Mouse (Mus musculus): ENCODE measurements around the gene Rcc2.

Gene Rcc2

DNA sequence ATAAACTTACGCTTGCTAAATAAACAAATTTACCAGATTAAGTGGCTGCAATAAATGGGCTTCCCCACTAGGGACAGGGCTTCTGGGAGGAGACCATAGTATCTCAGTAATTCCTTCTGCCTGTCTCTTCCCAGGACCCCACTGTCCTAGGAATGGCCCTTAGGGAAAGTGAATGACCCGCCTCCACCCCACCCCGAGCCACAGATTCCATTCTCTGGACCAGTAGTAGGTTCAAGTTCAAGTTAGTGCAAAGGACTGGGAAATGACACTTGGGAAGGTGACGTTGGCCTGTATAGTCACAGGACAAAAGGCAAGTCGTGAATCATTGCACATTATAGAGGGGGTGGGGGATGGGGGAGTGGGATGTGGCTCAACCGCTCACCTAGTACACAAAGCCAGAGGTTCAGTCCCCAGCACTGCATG is 15.4 kb upstream of the Rcc2 start:
- DNase-seq (ENCODE audit: extremely low read depth, low read depth): no peak

GRCm38 (mm10) chr4:140688044-140688825 is 12.1 kb upstream of the Rcc2 start:
- DNase-seq (ENCODE audit: extremely low read depth, low read depth): no peak

- no peak for DNase-seq (ENCODE audit: extremely low read depth, low read depth)
Measured at GRCm38 (mm10) chr4:140688826-140689425, 11.4 kb upstream of the Rcc2 start.

DNA sequence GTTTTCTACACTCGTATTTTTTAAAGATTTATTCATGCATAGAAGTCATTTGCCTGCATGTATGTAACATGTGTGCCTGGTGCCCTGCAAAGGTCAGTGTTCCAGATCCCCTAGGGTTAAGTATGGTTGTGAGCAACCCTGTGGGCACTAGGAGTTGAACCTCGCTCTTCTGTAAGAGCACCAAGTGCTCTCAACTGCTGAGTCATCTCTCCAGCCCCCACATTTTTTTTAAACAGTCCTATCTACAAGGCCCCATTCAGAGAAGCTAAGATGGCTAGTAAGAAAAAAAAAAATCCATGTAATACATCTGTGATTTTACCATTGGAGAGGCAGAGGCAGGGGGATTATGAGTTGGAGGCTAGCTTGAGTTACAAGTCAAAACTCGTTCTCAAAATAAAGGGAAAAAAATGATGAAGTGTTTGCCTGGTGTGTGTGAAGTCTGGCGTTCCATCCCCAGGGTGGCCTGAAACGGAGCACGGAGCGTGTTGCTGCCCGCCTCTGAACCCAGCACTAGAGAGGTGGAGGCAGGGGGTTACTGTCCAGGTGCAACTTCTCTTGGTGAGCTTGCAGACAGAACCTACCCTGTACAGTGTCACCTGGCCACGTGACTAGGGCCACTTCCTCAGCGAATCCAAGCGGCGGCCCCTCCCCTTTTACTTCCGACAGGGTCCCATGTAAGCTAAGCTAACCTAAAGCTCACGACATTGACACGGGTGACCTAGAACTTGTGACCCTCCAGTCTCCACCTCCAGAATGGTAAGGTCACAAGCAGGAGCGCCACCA is 10.3 kb upstream of the Rcc2 start:
- DNase-seq (ENCODE audit: extremely low read depth, low read depth): no peak

DNA sequence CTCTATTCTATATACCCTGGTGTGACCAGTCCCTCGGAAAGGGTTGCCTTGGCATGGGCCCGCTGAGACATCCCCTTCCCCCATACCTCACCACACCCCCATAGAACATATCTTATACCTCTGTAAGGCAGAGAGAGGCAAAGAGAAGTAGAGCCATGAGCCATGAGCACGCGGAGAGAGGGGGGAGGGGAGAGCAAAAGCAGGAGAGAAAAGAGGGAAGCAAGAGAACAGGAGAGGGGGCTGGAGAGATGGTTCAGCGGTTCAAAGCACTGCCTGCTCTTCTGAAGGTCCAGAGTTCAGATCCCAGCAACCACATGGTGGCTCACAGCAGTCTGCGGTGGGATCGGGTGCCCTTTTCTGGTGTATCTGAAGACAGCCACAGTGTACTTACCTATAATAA is 8.9 kb upstream of the Rcc2 start:
- no peak for DNase-seq (ENCODE audit: extremely low read depth, low read depth)

DNA sequence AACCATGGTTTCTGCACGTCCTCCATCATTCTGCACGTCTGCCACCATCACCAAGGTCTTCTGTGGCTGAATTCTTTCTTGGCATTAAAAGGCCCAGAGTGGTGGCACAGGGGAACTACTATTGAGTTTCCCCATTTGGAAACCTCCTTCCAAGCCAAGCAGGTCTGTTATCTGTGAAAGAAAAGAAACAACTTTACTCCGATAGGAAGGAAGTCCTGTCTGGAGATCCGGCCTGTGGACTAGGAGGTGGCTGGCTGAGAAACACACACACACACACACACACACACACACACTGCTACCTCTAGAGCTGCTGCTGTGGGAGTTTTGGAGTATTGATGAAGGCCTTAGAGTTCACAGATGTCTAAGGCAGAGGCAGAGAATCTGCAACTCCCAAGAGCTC is 6.8 kb upstream of the Rcc2 start:
- DNase-seq (ENCODE audit: extremely low read depth, low read depth): peak; percentile 82

DNA sequence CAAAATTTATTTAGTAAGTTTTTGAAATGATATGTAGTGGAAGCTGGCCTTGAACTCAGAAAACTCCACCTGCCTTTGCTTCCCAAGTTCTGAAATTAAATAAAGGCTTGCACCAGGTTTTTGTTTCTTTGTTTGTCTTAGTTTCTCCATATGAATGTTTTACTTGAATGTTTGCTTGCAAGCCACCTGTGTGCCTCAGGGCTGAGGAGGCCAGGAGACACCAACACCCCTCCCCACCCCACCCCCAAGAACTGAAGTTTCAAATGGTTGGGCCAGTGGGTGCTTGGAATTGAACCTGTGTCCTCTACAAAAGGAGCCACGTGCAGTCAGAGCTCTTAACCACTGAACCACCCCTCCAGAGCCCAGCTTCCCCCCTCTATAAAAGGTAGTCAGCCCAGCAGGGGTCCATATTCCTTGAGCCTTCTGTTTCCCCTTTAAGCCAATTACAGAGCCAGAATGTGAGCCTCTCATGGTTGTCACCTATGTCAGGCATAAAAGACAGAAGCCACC is 5.7 kb upstream of the Rcc2 start:
- DNase-seq (ENCODE audit: extremely low read depth, low read depth): no peak

- no peak for DNase-seq (ENCODE audit: extremely low read depth, low read depth)
Measured at GRCm38 (mm10) chr4:140695146-140695545, 5.2 kb upstream of the Rcc2 start.

GRCm38 (mm10) chr4:140695675-140696585 is 4.4 kb upstream of the Rcc2 start:
- DNase-seq (ENCODE audit: extremely low read depth, low read depth): no peak

- peak; percentile 95 for DNase-seq (ENCODE audit: extremely low read depth, low read depth)
Measured at GRCm38 (mm10) chr4:140699441-140700127, 757 bp upstream of the Rcc2 start.

GRCm38 (mm10) chr4:140701049-140701715 is 841 bp downstream of the Rcc2 start:
- no peak for DNase-seq (ENCODE audit: extremely low read depth, low read depth)

DNA sequence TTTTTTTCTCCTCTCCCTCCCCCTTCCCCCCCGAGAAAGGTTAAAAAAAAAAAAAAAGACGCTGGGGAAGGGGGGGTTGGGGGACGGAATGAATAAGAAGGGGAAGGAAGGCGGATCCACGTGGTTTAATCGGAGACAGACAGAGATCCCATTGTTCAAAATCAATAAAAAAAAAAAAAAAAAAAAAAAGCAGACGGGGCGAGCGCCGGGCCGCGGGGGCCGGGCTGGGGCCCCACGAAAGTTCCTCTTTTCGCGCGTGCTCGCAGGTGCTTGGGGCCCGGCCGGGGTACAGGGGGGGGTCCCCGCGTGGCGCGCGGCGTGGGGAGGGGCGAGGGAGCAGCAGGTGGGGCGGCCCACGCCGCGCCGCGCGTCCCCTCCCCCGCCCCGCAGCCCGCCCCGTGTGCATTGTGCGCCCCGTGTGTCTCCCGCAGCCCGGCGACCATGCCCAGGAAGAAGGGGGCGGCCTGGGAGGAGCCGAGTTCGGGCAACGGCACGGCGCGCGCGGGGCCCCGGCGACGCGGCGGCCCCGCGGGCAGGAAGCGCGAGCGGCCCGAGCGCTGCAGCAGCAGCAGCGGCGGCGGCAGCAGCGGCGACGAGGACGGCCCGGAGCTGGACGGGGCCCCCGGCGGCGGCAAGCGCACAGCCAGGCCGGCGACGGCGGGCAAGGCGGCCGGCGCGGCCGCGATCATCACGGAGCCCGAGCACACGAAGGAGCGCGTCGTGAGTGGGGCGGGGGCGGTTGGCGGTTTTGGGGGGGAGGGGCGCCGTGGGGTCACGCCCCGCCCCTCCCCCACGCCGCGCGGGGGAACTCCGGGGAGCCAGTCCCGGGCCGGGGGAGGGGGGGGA is 1.6 kb downstream of the Rcc2 start:
- DNase-seq (ENCODE audit: extremely low read depth, low read depth): no peak

DNA sequence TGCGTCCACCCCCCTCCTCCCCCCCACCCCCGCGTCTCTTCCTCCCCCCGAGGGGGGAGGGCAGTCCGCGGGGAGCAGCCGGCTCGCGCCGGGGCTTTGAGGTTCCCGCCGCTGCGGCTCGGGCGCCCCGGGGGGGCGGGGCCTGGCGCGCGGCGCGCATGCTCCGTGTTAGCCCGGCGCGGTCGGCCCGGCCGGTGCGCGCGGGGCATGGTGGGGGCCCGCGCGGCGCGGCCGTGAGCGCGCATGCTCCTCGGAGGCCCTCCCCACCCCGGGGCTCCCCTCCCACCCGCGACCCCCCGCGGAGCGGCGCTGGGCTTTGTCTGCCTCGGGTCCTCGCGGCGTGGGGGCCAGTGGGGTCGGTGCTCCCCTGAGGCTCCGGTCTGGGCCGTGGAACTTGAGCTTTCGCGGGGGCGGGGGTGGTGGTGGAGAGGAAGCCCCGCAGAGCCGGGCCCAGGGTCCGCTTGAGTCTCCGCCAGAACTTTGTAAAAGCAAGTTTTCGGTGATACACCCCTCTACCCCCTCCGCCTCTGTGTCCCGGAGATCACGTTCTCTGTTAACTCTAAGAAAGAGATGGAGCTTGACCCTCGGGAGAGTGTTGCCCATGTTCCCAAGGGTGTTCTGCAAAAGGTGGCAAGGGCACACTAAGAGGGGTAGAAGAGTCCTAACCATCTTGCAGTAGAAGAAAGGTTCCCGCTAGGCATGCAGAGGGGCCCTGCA is 2.4 kb downstream of the Rcc2 start:
- no peak for DNase-seq (ENCODE audit: extremely low read depth, low read depth)

DNA sequence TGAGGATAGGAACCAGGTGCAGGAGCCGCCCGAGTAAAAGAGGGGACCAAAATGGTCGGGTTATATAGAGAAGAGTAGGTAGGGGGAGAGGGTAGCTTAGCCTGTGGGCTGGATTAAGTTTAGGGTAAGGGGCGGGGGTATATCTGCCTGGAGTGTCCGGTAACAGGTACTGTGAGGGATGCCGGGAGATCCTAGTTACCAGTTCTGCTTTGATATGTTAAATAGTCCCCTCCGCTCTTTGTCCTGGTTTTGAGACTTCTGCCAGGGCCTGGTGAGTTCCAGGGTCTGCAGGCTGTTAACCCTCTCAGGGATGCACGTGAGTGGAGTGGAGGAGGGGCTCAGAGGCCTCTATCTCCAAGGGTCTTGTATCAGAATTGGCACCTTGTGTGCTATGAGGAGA is 3.3 kb downstream of the Rcc2 start:
- DNase-seq (ENCODE audit: extremely low read depth, low read depth): no peak

DNA sequence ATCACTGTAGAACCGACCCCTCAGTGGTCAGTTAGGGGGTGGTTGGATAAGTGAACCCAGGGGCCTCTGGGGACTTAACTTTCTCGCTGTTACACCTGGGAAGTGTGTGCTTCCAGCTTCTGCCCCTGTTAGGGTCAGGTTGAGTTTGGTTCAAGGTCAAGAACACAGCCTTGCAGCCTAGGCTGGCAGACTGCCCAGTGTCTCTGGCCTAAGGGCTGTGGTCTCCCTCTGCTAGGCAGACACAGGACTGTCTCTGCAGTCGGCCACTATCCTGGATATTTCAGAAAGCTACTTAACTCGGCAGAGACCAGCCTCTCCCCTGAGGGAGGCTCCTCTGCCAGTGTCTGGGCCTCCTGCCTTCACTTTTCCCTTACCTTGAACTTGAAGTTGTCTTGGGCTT is 3.8 kb downstream of the Rcc2 start:
- DNase-seq (ENCODE audit: extremely low read depth, low read depth): no peak

DNA sequence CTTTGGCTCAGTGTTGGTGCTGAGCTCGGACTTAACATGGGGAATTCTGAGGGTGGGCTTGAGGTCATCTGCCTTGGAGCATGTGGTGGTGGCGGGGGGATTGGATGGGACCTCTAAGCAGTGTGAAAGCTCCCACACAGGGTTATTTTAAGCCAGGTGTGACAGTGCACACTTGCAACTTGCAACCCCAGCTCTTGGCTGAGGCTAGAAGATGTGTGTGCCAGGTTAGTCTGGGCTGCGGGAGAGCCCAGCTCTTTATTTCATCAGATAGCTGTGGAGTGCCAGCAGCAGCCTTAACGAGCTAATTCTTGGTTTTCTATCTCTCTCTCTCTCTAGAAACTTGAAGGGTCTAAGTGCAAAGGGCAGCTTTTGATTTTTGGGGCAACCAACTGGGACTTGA is 7.3 kb downstream of the Rcc2 start:
- DNase-seq (ENCODE audit: extremely low read depth, low read depth): no peak

GRCm38 (mm10) chr4:140708297-140708927 is 8.1 kb downstream of the Rcc2 start:
- DNase-seq (ENCODE audit: extremely low read depth, low read depth): no peak

GRCm38 (mm10) chr4:140709111-140709510 is 8.8 kb downstream of the Rcc2 start:
- no peak for DNase-seq (ENCODE audit: extremely low read depth, low read depth)
